In genomic region chr3:126695456-126696293, GRCm38 (mm10) we compare ENCODE assay signal across 8 mouse cellular contexts.
DNase-seq lines count a peak whose midpoint lies in the region; ATAC-seq and TF ChIP-seq lines count a peak whose summit lies in the region.

No protein-coding gene starts in this region.

- H3K9ac ChIP-seq in intestine, embryonic 16.5 days (ENCODE audit: low read depth, low read length): 0 out of 2 replicates have a peak overlapping the region, but pooled peaks have one; percentile 14
- peak overlapping the region; percentile 27 for H3K9ac ChIP-seq in midbrain, embryonic 16.5 days (ENCODE audit: low read depth, low read length)
- no peak overlapping the region for H3K9ac ChIP-seq in stomach, embryonic 15.5 days

- no peak for TF ChIP-seq CTCF in brain, embryonic 14.5 days (IDR thresholded peaks at IDR 0.05; ENCODE audit: borderline replicate concordance, extremely low read depth, insufficient read depth, insufficient read length)

- H3K9me3 ChIP-seq in embryonic facial prominence, embryonic 10.5 days: no peaks in the 10 kb centered on the region
- H3K9me3 ChIP-seq in intestine, embryonic 16.5 days (ENCODE audit: control insufficient read depth, low read length): no peaks in the 10 kb centered on the region
- H3K9me3 ChIP-seq in midbrain, embryonic 16.5 days (replicated peaks; ENCODE audit: control insufficient read depth, low read length, poor library complexity, severe bottlenecking): no peaks in the 10 kb centered on the region
- no peaks in the 10 kb centered on the region for H3K9me3 ChIP-seq in stomach, embryonic 15.5 days

- peak overlapping the region; percentile 10; the same call in 1 of the 2 replicates for H3K27ac ChIP-seq in embryonic facial prominence, embryonic 10.5 days (replicated peaks)
- peak overlapping the region; percentile 33 for H3K27ac ChIP-seq in intestine, embryonic 16.5 days (ENCODE audit: low read length)
- peak overlapping the region; percentile 47; the same call in 1 of the 2 replicates for H3K27ac ChIP-seq in midbrain, embryonic 16.5 days (ENCODE audit: low read length)
- peak overlapping the region; percentile 11; the same call in 1 of the 2 replicates for H3K27ac ChIP-seq in stomach, embryonic 15.5 days

- H3K4me3 ChIP-seq in embryonic facial prominence, embryonic 10.5 days: no peak overlapping the region
- no peak overlapping the region for H3K4me3 ChIP-seq in intestine, embryonic 16.5 days (ENCODE audit: low read length)
- no peak overlapping the region for H3K4me3 ChIP-seq in midbrain, embryonic 16.5 days (ENCODE audit: low read depth, low read length)
- no peak overlapping the region for H3K4me3 ChIP-seq in stomach, embryonic 15.5 days (replicated peaks)

- H3K27me3 ChIP-seq in embryonic facial prominence, embryonic 10.5 days (replicated peaks; ENCODE audit: low read depth, poor library complexity, severe bottlenecking): no peaks in the 10 kb centered on the region
- H3K27me3 ChIP-seq in intestine, embryonic 16.5 days (replicated peaks; ENCODE audit: control insufficient read depth, insufficient read depth, low read length): no peaks in the 10 kb centered on the region
- H3K27me3 ChIP-seq in midbrain, embryonic 16.5 days (ENCODE audit: control insufficient read depth, insufficient read depth, low read depth, low read length): no peaks in the 10 kb centered on the region
- H3K27me3 ChIP-seq in stomach, embryonic 15.5 days (replicated peaks): no peaks in the 10 kb centered on the region

- WGBS in embryonic facial prominence, embryonic 10.5 days: 25% methylated on average over 12 of the region's 12 CpGs
- WGBS in intestine, embryonic 16.5 days: 45% methylated on average over 12 of the region's 12 CpGs
- 14% methylated on average over 12 of the region's 12 CpGs for WGBS in midbrain, embryonic 16.5 days
- WGBS in stomach, embryonic 15.5 days: 38% methylated on average over 12 of the region's 12 CpGs

- H3K36me3 ChIP-seq in embryonic facial prominence, embryonic 10.5 days (replicated peaks): no peaks in the 10 kb centered on the region
- no peaks in the 10 kb centered on the region for H3K36me3 ChIP-seq in intestine, embryonic 16.5 days (ENCODE audit: control insufficient read depth, insufficient read depth, low read length)
- H3K36me3 ChIP-seq in midbrain, embryonic 16.5 days (ENCODE audit: control insufficient read depth, insufficient read depth, low read length): no peaks in the 10 kb centered on the region
- H3K36me3 ChIP-seq in stomach, embryonic 15.5 days: no peaks in the 10 kb centered on the region

- no peak overlapping the region for H3K4me2 ChIP-seq in intestine, embryonic 16.5 days (ENCODE audit: low read depth, low read length)
- H3K4me2 ChIP-seq in midbrain, embryonic 16.5 days (ENCODE audit: low read length): peak overlapping the region; percentile 25; the same call in 1 of the 2 replicates
- H3K4me2 ChIP-seq in stomach, embryonic 15.5 days: 0 out of 2 replicates have a peak overlapping the region, but pooled peaks have one; percentile 1

- DNase-seq in brain, embryonic 14.5 days (ENCODE audit: low read depth): peak; percentile 90
- peak; percentile 44 for DNase-seq in embryonic facial prominence, embryonic 10.5 days (ENCODE audit: low spot score)
- DNase-seq in heart, adult 11 months: peak; percentile 98
- DNase-seq in left cerebral cortex, adult 8-10 months (ENCODE audit: low spot score in 2 of 2): peak; percentile 18 to 80

- ATAC-seq in intestine, embryonic 16.5 days: peak; percentile 29; the same call in 1 of the 2 replicates
- ATAC-seq in midbrain, embryonic 16.5 days: peak; percentile 92
- ATAC-seq in stomach, embryonic 15.5 days (ENCODE audit: insufficient read depth, low FRiP score, low read depth): peak; percentile 69; the same call in 1 of the 2 replicates
- no peak for ATAC-seq in granulocyte monocyte progenitor cell, adult 5-6 weeks (replicated peaks; ENCODE audit: poor library complexity, severe bottlenecking)

- peaks cover 35% of the 10 kb centered on the region for H3K4me1 ChIP-seq in embryonic facial prominence, embryonic 10.5 days
- H3K4me1 ChIP-seq in intestine, embryonic 16.5 days (ENCODE audit: control insufficient read depth, insufficient read depth, low read length): peaks cover 20% of the 10 kb centered on the region
- H3K4me1 ChIP-seq in midbrain, embryonic 16.5 days (ENCODE audit: control insufficient read depth, insufficient read depth, low read length): peaks cover 6% of the 10 kb centered on the region
- peaks cover 12% of the 10 kb centered on the region for H3K4me1 ChIP-seq in stomach, embryonic 15.5 days

- TF ChIP-seq POLR2A in brain, embryonic 14.5 days (IDR thresholded peaks at IDR 0.05; ENCODE audit: borderline replicate concordance, extremely low read depth, insufficient read depth, insufficient read length, poor library complexity, severe bottlenecking): no peak

Comparison
In these comparisons a context has a peak if more than half of its experiments do, and no peak if none do; other contexts are left out.
1. DNase-seq: peak in every context shown above with its lines; median percentile 98 in heart, adult 11 months; 90 in brain, embryonic 14.5 days; 49 in left cerebral cortex, adult 8-10 months; 44 in embryonic facial prominence, embryonic 10.5 days.